Mouse (Mus musculus) thymus, adult 2 months (tissue): ENCODE measurements at regions not wholly inside any gene's neighbourhood (a gene's known extent, or its start where the extent isn't known, plus 50 kb on each side); places are given as distances from the start of the nearest gene placed in this dataset.

Experiments used
- DNase-seq: peaks from one replicate; pipeline ENCODE4 v3.0.0; 2021
- H3K27ac ChIP-seq: fragments of 200-500 bp; 2 replicates; pipeline ENCODE4 v1.5.1; 2012; ENCODE audit warnings: low read length, control low read depth; ENCODE audit not compliant: control insufficient read depth, insufficient read depth
- H3K27me3 ChIP-seq: fragments of 200-500 bp; 2 replicates; pipeline ENCODE4 v1.6.1; 2012; ENCODE audit warnings: mild to moderate bottlenecking, low read length, moderate library complexity, mixed read lengths; ENCODE audit not compliant: control insufficient read depth, insufficient read depth
- H3K36me3 ChIP-seq: fragments of 200-500 bp; 2 replicates; pipeline ENCODE4 v1.6.1; 2012; ENCODE audit warnings: mild to moderate bottlenecking, low read length, moderate library complexity; ENCODE audit not compliant: control insufficient read depth, insufficient read depth
- H3K4me1 ChIP-seq: fragments of 200-500 bp; replicated peaks from 2 replicates; pipeline ENCODE4 v1.6.1; 2012; ENCODE audit warnings: low read length; ENCODE audit not compliant: control insufficient read depth, insufficient read depth
- H3K4me3 ChIP-seq: fragments of 200-500 bp; 2 replicates; pipeline ENCODE4 v1.5.1; 2012; ENCODE audit warnings: mild to moderate bottlenecking, low read length, control low read depth, moderate library complexity; ENCODE audit not compliant: control insufficient read depth, insufficient read depth
- CTCF ChIP-seq: fragments of 200-500 bp; IDR thresholded peaks from 2 replicates; pipeline ENCODE4 v1.5.1; 2012; ENCODE audit warnings: mild to moderate bottlenecking, control low read depth, low read length, moderate library complexity, borderline replicate concordance; ENCODE audit not compliant: control insufficient read depth, poor library complexity, insufficient read depth; ENCODE audit errors: extremely low read depth
- POLR2A ChIP-seq: fragments of 200-500 bp; IDR thresholded peaks from 2 replicates; pipeline ENCODE4 v1.6.1; 2012; ENCODE audit warnings: mild to moderate bottlenecking, low read length, control low read depth, moderate library complexity; ENCODE audit not compliant: control insufficient read depth, poor library complexity, insufficient read depth; ENCODE audit errors: extremely low read depth
- WGBS: fragments of 180-500 bp; shearing (Covaris S2); methylation state at CpG from one replicate; pipeline ENCODE4 v1.1.7; 2018; 5-methylcytosine and 5-hydroxymethylcytosine counted together

GRCm38 (mm10) chr14:120685263-120685662 is 207.0 kb downstream of the Rap2a start:
- H3K4me1 ChIP-seq = 0 out of 2 replicates have a peak, but pooled peaks cover 3% of the 10 kb centered on the region
- no peak for DNase-seq
- no peaks in the 10 kb centered on the region for H3K36me3 ChIP-seq
- WGBS = 91% methylated on average over 4 of the region's 4 CpGs
- no peak overlapping the region for H3K27ac ChIP-seq
- no peak overlapping the region for H3K4me3 ChIP-seq
- no peak for TF ChIP-seq CTCF
- TF ChIP-seq POLR2A = no peak
- H3K27me3 ChIP-seq = no peaks in the 10 kb centered on the region

GRCm38 (mm10) chr14:120685877-120686276 is 207.6 kb downstream of the Rap2a start:
- H3K4me1 ChIP-seq = 0 out of 2 replicates have a peak, but pooled peaks cover 3% of the 10 kb centered on the region
- 60% methylated on average over 7 of the region's 7 CpGs for WGBS
- TF ChIP-seq POLR2A = no peak
- TF ChIP-seq CTCF = no peak
- DNase-seq = peak; percentile 28
- H3K27ac ChIP-seq = no peak overlapping the region
- H3K36me3 ChIP-seq = no peaks in the 10 kb centered on the region
- H3K27me3 ChIP-seq = no peaks in the 10 kb centered on the region
- no peak overlapping the region for H3K4me3 ChIP-seq

- H3K36me3 ChIP-seq = no peaks in the 10 kb centered on the region
- no peak overlapping the region for H3K27ac ChIP-seq
- no peak for DNase-seq
- no peak overlapping the region for H3K4me3 ChIP-seq
- H3K27me3 ChIP-seq = no peaks in the 10 kb centered on the region
- 0 out of 2 replicates have a peak, but pooled peaks cover 3% of the 10 kb centered on the region for H3K4me1 ChIP-seq
- 96% methylated on average over 4 of the region's 4 CpGs for WGBS
- TF ChIP-seq CTCF = no peak
- TF ChIP-seq POLR2A = no peak
Observed at GRCm38 (mm10) chr14:120686751-120687150, 208.5 kb downstream of the Rap2a start.

GRCm38 (mm10) chr14:120699378-120699777 is 211.6 kb upstream of the Ipo5 start:
- H3K27ac ChIP-seq = no peak overlapping the region
- WGBS = 24% methylated on average over 4 of the region's 4 CpGs
- TF ChIP-seq POLR2A = no peak
- no peak for TF ChIP-seq CTCF
- H3K4me3 ChIP-seq = no peak overlapping the region
- H3K4me1 ChIP-seq = no peaks in the 10 kb centered on the region
- DNase-seq = no peak
- H3K27me3 ChIP-seq = no peaks in the 10 kb centered on the region
- H3K36me3 ChIP-seq = no peaks in the 10 kb centered on the region

- Histone ChIP-seq H3K36me3 (no peaks in the 10 kb centered on the region), H3K27me3 (no peaks in the 10 kb centered on the region), H3K4me3 (no peak overlapping the region), H3K4me1 (no peaks in the 10 kb centered on the region), H3K27ac (no peak overlapping the region)
- no peak for TF ChIP-seq CTCF
- TF ChIP-seq POLR2A = no peak
- DNase-seq = no peak
- WGBS = 84% methylated on average over 4 of the region's 4 CpGs
Observed at GRCm38 (mm10) chr14:120705301-120705801, 205.7 kb upstream of the Ipo5 start.

- Histone ChIP-seq H3K27me3 (no peaks in the 10 kb centered on the region), H3K36me3 (no peaks in the 10 kb centered on the region), H3K4me1 (no peaks in the 10 kb centered on the region), H3K27ac (no peak overlapping the region), H3K4me3 (no peak overlapping the region)
- WGBS = 94% methylated on average over 4 of the region's 4 CpGs
- no peak for DNase-seq
- TF ChIP-seq CTCF (no peak), POLR2A (no peak)
Observed at GRCm38 (mm10) chr14:120710782-120711181, 200.2 kb upstream of the Ipo5 start.

GRCm38 (mm10) chr14:120720464-120721445 is 190.3 kb upstream of the Ipo5 start:
- no peak for TF ChIP-seq POLR2A
- no peak for TF ChIP-seq CTCF
- no peak for DNase-seq
- WGBS = 87% methylated on average over 20 of the region's 20 CpGs
- no peaks in the 10 kb centered on the region for H3K36me3 ChIP-seq
- no peak overlapping the region for H3K4me3 ChIP-seq
- H3K4me1 ChIP-seq = no peaks in the 10 kb centered on the region
- H3K27me3 ChIP-seq = no peaks in the 10 kb centered on the region
- H3K27ac ChIP-seq = no peak overlapping the region
